Mouse (Mus musculus) heart, embryonic 12.5 days (tissue): ENCODE data around the gene Pip4k2c. TPM values are rescaled to one million over a fixed set of nuclear protein-coding genes. Genes with fewer than 3 reads are reported as not detected.

ENCODE experiments used
- ATAC-seq: fragments of 200-750 bp; cut with Nextera tagmentation; 2 replicates; pipeline ENCODE4 v1.8.0; 2017; ENCODE audit warnings: moderate TSS enrichment, moderate library complexity; ENCODE audit not compliant: insufficient number of reproducible peaks, low FRiP score
- H3K27ac ChIP-seq: fragments of 300-500 bp; sonication (generic); 2 replicates; pipeline ENCODE4 v1.5.1; 2016; ENCODE audit warnings: mild to moderate bottlenecking, moderate library complexity; ENCODE audit not compliant: poor library complexity, severe bottlenecking
- H3K27me3 ChIP-seq: fragments of 300-500 bp; sonication (generic); replicated peaks from 2 replicates; pipeline ENCODE4 v1.6.1; 2016; ENCODE audit warnings: mild to moderate bottlenecking, moderate library complexity
- H3K36me3 ChIP-seq: fragments of 300-500 bp; sonication (generic); 2 replicates; pipeline ENCODE4 v1.6.1; 2016; ENCODE audit warnings: mild to moderate bottlenecking, moderate library complexity
- H3K4me1 ChIP-seq: fragments of 300-500 bp; sonication (generic); replicated peaks from 2 replicates; pipeline ENCODE4 v1.6.1; 2016; ENCODE audit warnings: mild to moderate bottlenecking
- H3K4me2 ChIP-seq: fragments of 300-500 bp; sonication (generic); 2 replicates; pipeline ENCODE4 v1.6.1; 2016; ENCODE audit warnings: mild to moderate bottlenecking, moderate library complexity
- H3K4me3 ChIP-seq: fragments of 300-500 bp; sonication (generic); 2 replicates; pipeline ENCODE4 v1.5.1; 2016; ENCODE audit warnings: mild to moderate bottlenecking
- H3K9ac ChIP-seq: fragments of 300-500 bp; sonication (generic); 2 replicates; pipeline ENCODE4 v1.6.1; 2016; ENCODE audit warnings: mild to moderate bottlenecking, moderate library complexity
- H3K9me3 ChIP-seq: fragments of 300-500 bp; sonication (generic); replicated peaks from 2 replicates; pipeline ENCODE4 v1.6.1; 2016; ENCODE audit warnings: mild to moderate bottlenecking, moderate library complexity
- WGBS: fragments of 180-500 bp; shearing (Covaris S2); methylation state at CpG from one replicate; pipeline ENCODE4 v1.1.7; 2016; 5-methylcytosine and 5-hydroxymethylcytosine counted together
- polyA plus RNA-seq: library from polyadenylated mRNA; unstranded; fragments of >200 nt; fragmentation: Nextera tagmentation; extraction: Ambion mirVana; gene quantifications from 2 replicates; pipeline ENCODE4 v1.2.1, GENCODE M21; 2016

Pip4k2c gene
- polyA plus RNA-seq, 1 experiment from 2014 or later = 29.7 TPM

DNA sequence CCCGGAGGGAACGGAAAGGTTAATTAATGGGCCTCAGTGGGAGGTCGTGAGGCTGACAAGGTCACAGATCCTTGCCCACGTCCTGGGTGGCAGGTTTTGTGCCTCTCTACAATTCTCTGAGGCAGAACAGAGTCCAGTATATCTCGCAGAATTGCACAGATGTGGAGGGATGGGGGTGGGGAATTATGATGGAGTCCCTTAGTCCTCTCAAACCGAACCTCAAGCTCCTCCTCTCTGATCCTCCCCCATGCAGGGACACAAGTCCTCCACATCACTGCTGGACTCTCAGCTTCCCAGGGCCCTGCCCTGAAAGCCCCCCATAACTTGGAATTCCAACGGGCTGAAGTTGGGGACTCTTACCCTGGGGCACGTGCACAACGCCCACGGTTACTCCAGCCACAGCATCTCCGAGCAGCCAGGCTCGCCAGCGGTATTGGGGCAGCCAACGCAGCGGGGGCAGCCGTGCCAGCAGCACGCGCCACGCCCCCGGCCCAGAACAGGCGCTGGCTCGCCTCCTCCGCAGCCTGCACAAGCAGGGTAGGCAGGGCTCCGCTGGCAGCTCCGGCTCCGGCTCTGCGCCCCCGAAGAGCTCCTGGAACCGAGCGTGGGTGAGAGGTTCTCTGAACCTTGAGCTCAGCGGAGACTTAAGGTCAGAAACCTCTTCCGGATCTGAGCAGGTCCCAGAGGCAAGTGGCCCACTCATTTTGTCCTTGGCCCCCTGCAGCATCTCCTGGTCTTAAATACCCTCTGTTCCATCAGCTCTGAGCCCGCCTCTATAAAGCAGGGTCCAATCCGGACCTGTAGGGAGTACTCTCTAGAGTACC, 31.3 kb downstream of the Pip4k2c start, which contains the start of gene Slc26a10:
Gene Slc26a10, minus strand, starts transcription at position 775 of the 824 bp plus-strand sequence.
- H3K36me3 ChIP-seq = peaks cover 4% of the 10 kb centered on the region; the same call in 1 of the 2 replicates
- H3K9me3 ChIP-seq = no peaks in the 10 kb centered on the region
- H3K4me2 ChIP-seq = peak within 1 kb of the TSS; percentile 62
- peak within 1 kb of the TSS; percentile 61 for H3K9ac ChIP-seq
- H3K4me1 ChIP-seq = peaks cover 44% of the 10 kb centered on the region
- no peak within 1 kb of the TSS for H3K27ac ChIP-seq
- H3K27me3 ChIP-seq = peaks cover 90% of the 10 kb centered on the region
- 2% methylated on average over 34 of the region's 34 CpGs for WGBS
- ATAC-seq = peak; percentile 23; the same call in 1 of the 2 replicates
- H3K4me3 ChIP-seq = peak within 1 kb of the TSS; percentile 38

DNA sequence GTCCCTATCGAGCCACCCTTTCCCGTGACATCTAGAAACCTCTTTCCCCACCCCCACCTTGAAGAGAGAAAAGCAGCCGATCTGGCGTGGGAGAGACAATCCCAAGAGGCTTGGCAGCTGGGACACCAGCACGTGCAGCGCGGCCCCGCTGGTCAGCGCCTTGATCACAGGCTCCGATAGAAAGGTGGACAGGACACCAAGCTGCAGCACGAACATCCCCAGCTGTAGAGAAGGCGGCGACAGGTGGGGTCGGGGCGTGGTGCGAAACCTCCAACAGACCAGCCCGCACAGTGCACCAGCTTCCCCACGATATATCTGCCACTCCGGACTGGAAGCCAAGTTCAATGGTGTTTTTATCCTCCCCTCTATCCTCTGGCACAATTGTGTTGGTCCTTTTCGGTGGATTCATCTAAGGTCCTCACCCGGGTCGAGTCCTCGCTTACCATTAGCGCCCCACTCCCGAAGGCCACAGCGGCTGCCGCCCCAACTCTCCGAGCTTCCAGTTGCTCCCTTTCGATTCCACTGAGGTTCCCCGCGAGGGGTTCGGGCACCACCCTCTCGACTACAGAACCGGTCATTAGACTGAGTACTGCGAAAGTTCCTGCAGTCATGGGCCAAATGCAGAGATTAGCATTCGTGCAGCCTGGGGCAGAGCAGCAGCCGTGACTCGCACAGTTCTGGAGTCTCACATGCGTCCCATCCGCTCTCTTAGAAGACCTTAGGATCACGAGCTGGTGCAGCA, 32.9 kb downstream of the Pip4k2c start:
- no peak overlapping the region for H3K27ac ChIP-seq
- H3K9me3 ChIP-seq = no peaks in the 10 kb centered on the region
- no peak for ATAC-seq
- H3K4me2 ChIP-seq = peak overlapping the region; percentile 70
- H3K4me1 ChIP-seq = peaks cover 38% of the 10 kb centered on the region
- H3K4me3 ChIP-seq = peak overlapping the region; percentile 38
- H3K36me3 ChIP-seq = 0 out of 2 replicates have a peak, but pooled peaks cover 4% of the 10 kb centered on the region
- peak overlapping the region; percentile 45 for H3K9ac ChIP-seq
- 5% methylated on average over 41 of the region's 41 CpGs for WGBS
- H3K27me3 ChIP-seq = peaks cover 81% of the 10 kb centered on the region

DNA sequence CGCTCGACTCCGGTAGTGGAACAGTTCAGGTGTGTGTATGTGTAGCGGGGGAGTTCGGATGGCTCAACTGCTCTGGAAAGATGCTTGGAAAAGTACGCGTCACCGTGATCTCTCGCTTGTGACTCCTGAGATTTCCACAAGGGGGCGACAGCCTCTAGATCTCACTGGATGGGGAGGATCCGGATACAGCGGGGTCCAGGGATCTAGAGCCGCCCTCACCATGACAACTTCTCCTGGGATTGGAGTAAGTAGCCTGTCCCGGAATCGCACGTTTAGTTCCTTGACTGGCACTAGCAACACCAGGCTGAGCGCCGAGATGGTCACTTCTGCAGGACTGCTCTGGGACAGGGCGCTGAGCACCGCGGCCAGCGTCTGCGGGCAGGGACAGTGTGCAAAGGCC, 33.7 kb downstream of the Pip4k2c start:
- H3K4me1 ChIP-seq = peaks cover 38% of the 10 kb centered on the region
- peak overlapping the region; percentile 45; the same call in 1 of the 2 replicates for H3K9ac ChIP-seq
- ATAC-seq = peak; percentile 65
- H3K27me3 ChIP-seq = peaks cover 81% of the 10 kb centered on the region
- H3K4me2 ChIP-seq = peak overlapping the region; percentile 70
- H3K4me3 ChIP-seq = peak overlapping the region; percentile 38
- H3K36me3 ChIP-seq = no peaks in the 10 kb centered on the region
- no peaks in the 10 kb centered on the region for H3K9me3 ChIP-seq
- 2% methylated on average over 23 of the region's 23 CpGs for WGBS
- no peak overlapping the region for H3K27ac ChIP-seq

DNA sequence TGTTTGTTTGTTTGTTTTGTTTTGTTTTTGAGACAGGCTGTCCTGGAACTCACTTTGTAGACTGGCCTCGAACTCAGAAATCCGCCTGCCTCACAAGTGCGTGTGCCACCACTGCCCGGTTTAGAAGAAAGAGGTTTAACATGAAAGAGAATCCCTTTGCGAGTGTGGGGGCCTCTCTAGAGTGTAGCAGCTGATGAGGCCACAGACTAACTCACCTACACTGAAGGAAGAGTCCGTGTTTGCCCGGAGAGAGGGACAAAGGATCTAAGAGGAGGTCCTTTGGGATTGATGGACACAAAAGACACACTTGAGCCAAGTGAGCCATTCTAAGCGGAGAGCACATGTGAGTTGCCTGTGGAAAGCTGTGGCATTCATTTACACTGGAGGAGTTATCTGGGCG, 34.1 kb downstream of the Pip4k2c start:
- ATAC-seq = no peak
- 19% methylated on average over 9 of the region's 9 CpGs for WGBS

DNA sequence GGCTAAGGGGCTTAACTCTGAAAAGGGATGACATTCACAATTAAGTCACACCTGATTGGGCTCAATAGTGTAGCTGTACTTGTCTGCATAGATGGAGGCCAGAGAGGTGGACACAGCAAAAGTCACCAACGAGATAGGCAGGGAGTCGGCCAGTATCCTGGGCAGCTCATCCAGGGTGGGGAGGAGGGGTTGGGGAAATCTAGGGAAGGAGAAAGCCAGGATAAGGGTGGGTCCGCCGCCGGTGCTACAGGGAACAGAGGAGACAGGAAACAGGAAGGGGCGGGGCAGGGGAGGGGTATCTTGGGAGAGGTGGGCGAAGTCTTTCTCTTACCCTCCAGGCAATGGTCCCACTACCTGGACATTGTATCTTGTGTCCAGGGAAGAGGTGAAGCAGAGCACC, 34.6 kb downstream of the Pip4k2c start:
- no peaks in the 10 kb centered on the region for H3K36me3 ChIP-seq
- 4% methylated on average over 7 of the region's 7 CpGs for WGBS
- no peak overlapping the region for H3K4me3 ChIP-seq
- H3K27me3 ChIP-seq = peaks cover 79% of the 10 kb centered on the region
- H3K4me1 ChIP-seq = peaks cover 38% of the 10 kb centered on the region
- peak overlapping the region; percentile 70 for H3K4me2 ChIP-seq
- no peaks in the 10 kb centered on the region for H3K9me3 ChIP-seq
- H3K27ac ChIP-seq = no peak overlapping the region
- ATAC-seq = no peak
- no peak overlapping the region for H3K9ac ChIP-seq

More for the DNA sequence above, 34.1 kb downstream of the Pip4k2c start:
- 0 out of 2 replicates have a peak overlapping the region, but pooled peaks have one; percentile 38 for H3K4me3 ChIP-seq
- H3K4me2 ChIP-seq = peak overlapping the region; percentile 70
- no peaks in the 10 kb centered on the region for H3K9me3 ChIP-seq
- no peak overlapping the region for H3K27ac ChIP-seq
- no peak overlapping the region for H3K9ac ChIP-seq
- no peaks in the 10 kb centered on the region for H3K36me3 ChIP-seq
- H3K27me3 ChIP-seq = peaks cover 79% of the 10 kb centered on the region
- H3K4me1 ChIP-seq = peaks cover 38% of the 10 kb centered on the region

DNA sequence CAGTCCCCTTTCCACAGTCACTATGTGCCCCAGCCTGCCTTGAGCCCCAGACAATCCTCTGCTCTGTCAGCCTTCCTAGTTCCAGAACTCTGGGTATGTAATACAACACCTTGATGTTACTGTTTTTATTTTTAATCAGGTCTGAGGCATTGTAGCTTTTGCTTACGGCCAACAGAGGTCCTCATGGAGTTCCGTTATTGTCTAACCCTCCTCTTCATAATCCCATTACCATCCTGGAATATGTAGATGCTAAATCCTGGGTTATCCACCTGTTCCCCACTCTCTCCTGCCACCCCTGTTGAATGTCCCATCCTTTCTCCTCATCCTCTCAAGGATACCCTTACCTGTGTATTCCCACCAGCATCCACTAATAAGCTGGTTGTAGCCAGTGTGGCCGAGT, 35.2 kb downstream of the Pip4k2c start:
- peaks cover 79% of the 10 kb centered on the region for H3K27me3 ChIP-seq
- no peak overlapping the region for H3K27ac ChIP-seq
- no peak overlapping the region for H3K4me3 ChIP-seq
- peak overlapping the region; percentile 70; the same call in 1 of the 2 replicates for H3K4me2 ChIP-seq
- 37% methylated on average over 3 of the region's 3 CpGs for WGBS
- no peak for ATAC-seq
- H3K4me1 ChIP-seq = peaks cover 39% of the 10 kb centered on the region
- no peaks in the 10 kb centered on the region for H3K36me3 ChIP-seq
- no peaks in the 10 kb centered on the region for H3K9me3 ChIP-seq
- H3K9ac ChIP-seq = no peak overlapping the region

DNA sequence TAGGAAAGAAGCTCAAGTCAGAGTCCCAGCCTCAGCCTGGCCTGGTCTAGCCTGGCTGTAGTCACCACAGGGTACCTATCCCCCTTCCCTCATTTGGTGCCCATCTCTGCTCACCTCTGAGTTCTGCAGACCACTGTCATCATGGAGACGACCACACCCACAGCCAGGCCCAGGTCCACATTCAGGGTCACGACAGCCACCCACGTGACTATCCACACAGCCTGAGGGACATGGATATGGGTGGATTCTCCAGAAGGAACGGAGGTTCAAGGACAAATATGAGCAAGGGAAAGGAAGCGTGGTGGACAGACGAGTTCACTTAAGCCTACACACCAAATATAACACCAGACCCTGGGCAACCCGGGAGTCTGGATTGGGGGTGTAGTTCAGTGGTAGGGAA, 37.2 kb downstream of the Pip4k2c start:
- H3K4me1 ChIP-seq = peaks cover 40% of the 10 kb centered on the region
- H3K27me3 ChIP-seq = peaks cover 79% of the 10 kb centered on the region
- no peaks in the 10 kb centered on the region for H3K9me3 ChIP-seq
- no peak overlapping the region for H3K27ac ChIP-seq
- no peak for ATAC-seq
- H3K9ac ChIP-seq = no peak overlapping the region
- 81% methylated on average over 7 of the region's 7 CpGs for WGBS
- no peak overlapping the region for H3K4me3 ChIP-seq
- H3K4me2 ChIP-seq = no peak overlapping the region
- H3K36me3 ChIP-seq = no peaks in the 10 kb centered on the region

DNA sequence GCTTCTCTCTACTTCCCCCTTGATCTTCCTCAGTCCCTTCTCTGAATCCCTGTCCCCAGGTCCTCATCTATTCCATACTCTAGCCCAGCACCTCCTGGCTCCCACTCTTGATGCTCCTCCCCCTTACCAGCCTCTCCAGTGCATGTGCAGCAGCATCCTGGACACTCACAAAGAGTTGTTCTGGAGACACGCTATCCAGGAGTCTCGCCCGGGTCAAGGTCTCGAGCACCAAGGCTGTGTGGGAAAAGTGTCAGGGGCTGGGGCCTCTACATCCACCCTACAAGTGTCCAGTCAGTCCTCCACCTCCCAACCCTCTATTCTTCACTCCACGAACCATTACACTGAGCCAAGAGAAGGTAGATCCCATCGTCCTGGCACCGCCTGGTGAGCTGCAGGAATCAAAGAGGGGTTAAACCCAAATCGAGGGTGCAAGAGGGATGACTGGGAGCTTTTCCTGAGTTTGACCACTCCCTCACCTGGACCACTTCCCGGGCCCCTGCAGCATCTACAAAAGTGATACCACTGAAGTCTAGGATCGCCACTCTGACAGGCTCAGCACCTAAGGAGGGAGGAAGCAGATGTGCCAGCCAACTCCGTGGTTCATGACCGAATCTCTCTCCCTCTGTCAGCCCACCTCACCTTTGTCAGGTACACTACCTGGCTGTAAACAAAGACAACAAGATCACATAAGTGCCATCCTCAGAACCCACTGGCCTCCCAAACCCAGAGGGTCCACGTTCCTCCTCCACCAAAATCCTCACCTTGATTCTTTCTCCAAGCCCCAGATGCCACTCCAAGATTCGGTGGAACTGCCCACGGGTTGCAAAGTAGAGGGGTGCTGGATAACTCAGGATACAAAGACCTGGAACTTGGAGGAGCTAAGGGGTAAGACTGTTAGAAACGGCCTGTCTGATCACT, 38.0 kb downstream of the Pip4k2c start:
- H3K9me3 ChIP-seq = no peaks in the 10 kb centered on the region
- peaks cover 81% of the 10 kb centered on the region for H3K27me3 ChIP-seq
- no peak overlapping the region for H3K4me2 ChIP-seq
- WGBS = 78% methylated on average over 16 of the region's 16 CpGs
- H3K4me1 ChIP-seq = peaks cover 37% of the 10 kb centered on the region
- H3K36me3 ChIP-seq = no peaks in the 10 kb centered on the region
- no peak overlapping the region for H3K4me3 ChIP-seq
- H3K27ac ChIP-seq = no peak overlapping the region
- no peak overlapping the region for H3K9ac ChIP-seq
- ATAC-seq = no peak

DNA sequence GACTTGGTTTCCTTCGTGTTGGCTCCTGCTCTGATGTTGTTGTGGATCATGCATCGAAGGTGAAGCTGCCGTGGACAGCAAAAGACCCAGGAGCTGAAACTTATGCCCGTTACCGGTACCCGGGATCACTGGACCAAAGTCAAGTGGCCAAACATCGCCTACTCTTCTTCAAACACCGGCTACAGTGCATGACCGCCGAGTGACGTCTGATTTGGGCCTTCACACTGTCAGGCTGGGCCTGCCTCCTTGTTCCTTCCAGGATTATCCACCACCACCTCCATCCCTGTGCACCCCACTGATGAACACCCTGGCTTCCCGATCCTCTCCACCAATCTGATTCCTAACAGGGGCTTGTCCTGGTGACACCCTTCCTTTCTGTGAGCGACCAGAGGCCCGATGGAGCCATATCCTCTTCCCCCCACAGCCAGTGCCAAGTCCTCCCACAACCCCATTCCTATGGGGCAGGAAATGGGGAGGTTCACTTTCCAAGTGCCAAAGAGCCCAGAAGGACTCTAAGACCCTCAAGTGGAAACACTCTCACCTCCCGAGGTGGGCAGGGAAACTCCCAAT, 39.7 kb downstream of the Pip4k2c start:
- H3K27ac ChIP-seq = no peak overlapping the region
- no peaks in the 10 kb centered on the region for H3K9me3 ChIP-seq
- peaks cover 30% of the 10 kb centered on the region for H3K4me1 ChIP-seq
- H3K27me3 ChIP-seq = peaks cover 81% of the 10 kb centered on the region
- WGBS = 72% methylated on average over 15 of the region's 15 CpGs
- H3K9ac ChIP-seq = no peak overlapping the region
- H3K36me3 ChIP-seq = no peaks in the 10 kb centered on the region
- no peak overlapping the region for H3K4me3 ChIP-seq
- ATAC-seq = no peak
- H3K4me2 ChIP-seq = no peak overlapping the region

DNA sequence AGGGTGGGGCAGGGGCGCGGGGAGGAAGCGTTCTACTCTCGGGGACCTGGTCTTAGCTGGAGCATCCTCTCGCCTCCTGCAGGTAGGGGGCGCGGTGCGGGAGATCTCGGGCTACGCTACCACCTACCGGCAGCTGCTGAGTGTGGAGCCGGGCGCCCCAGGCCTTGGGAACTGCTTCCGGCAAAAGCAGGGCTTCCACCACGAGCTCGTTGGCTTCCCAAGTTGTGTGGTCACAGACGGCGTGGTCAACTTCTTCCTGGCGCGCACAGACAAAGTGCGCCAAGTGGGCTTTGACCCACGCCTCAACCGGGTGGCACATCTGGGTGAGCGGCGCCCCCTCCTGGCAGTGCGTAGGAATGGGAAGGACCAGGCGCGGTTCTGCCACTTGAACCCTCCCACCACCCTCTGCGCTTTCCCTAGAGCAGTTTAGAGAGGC, 40.5 kb downstream of the Pip4k2c start:
- Histone ChIP-seq H3K4me2 (peak overlapping the region; percentile 76), H3K9me3 (no peaks in the 10 kb centered on the region), H3K4me3 (peak overlapping the region; percentile 37), H3K27ac (no peak overlapping the region), H3K9ac (peak overlapping the region; percentile 14; the same call in 1 of the 2 replicates), H3K27me3 (peaks cover 81% of the 10 kb centered on the region), H3K4me1 (peaks cover 34% of the 10 kb centered on the region), H3K36me3 (no peaks in the 10 kb centered on the region)
- peak; percentile 56 for ATAC-seq
- WGBS = under 1% methylated on average over 29 of the region's 29 CpGs
